Mouse (Mus musculus) thymus, adult 18-20 months (tissue): ENCODE measurements around the gene Slc6a21.
"Not testable (repeated sequence)": the region's sequence is repeated elsewhere in the genome, so short reads cannot be mapped to it uniquely, and the experiment has no call there.

Source experiments
- DNase-seq, 2 experiments: peaks; one replicate each; pipeline ENCODE4 v3.0.0; 2022; ENCODE audit warnings: mixed read lengths in 2 of 2

Gene Slc6a21

DNA sequence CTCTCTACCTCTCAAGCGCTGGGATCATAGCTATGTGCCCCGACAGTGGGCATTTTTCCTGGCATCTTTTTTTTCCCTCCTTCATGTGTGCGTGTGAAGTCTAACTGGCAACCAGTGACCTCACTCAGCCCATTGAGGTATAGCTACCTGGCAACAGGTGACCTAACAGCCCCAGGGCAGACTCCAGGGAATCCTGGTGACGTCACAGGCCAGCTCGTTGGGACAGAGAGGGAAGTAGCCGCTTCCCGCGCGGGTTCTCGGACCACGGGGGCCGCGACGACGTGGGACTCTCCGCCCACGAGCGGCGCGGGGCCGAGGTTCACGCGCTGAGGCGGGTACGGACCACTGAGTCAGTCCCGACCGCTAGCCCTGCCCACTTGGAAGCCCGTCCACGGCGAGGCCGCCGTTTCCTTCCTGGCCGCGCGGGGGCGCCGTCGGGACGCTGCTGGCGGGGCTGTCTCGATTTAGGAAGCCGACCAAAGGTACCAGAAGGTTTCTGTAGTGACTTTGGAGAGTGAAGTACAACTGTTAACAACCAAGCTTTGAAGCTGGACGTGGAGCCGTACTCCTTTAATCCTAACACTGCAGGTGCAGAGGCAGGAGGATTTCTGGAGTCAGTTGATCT is at the start of gene Slc6a21:
Gene Slc6a21 (plus strand): TSS at position 378 of the 625 bp plus-strand sequence.
- DNase-seq = peak; percentile 41 to 49

DNA sequence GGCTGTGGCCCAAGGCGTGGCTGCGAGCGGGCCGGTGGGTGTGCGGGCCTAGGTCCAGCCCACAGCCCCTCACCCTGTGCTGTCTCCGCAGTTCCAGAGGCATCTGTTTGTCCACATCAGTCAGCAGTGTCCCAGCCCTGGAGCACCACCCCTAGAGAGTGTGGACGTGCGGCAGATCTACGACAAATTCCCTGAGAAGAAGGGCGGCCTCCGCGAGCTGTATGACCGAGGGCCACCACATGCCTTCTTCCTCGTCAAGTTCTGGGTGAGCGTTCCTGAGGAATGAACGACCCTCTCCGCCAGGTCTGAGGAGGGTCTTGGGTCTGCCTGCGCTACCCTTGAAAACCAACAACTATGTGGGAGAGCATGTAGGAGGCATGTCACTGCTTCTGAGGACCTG is 48.8 kb upstream of the Slc6a21 start:
- no peak for DNase-seq

DNA sequence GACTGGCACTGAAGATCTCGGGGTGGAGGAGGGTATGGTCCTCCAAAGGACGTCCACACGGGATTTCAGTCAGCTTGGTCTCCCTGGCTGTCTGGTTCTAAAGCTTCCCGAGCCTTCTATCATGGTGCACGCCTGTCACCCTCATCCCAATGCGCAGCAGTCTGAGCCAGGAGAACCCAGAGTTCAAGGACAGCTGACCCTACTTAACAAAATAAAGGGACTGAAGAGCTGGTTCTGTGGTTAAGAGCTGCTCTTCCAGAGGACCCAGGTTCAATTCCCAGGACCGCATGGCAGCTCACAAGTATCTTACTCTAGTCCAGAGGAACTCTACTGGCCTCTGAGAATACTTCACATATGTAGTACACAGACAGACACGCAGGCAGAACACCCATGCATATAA is 48.3 kb upstream of the Slc6a21 start:
- no peak for DNase-seq

DNA sequence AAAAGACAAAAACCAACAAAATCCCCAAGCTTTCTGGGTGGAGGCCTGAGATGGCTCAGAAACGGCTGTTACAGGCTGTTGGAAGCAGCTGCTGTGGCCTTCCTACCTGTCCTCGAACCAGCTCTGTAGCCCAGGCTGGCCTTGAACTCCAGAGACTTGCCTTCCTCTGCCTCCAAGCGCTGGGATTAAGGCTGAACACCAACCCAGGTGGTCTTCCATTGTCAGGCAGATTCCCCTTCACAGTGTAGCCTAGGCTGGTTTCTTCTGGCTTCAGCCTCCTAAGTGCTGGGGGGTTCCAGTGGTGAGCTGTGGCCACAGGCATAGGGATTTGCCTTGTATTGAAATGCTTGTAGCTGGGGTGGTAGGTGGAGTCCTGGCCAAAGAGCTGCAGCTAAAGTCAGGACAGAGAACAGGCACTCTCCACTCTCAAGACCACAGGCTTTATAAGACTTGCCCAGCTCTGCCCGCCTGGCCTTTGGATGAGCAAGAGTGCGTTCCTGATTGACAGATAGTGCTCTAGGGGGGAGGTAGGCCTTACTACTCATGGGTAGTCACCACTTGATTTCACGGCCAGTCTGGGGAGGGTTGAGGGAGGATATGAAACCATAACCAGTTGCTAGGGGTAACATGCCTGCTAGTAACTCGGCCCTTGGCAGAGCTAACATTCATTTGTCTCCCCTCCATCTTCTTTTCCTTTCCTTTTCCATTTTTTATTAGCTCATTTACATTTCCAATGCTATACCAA is 47.7 kb upstream of the Slc6a21 start:
- no peak for DNase-seq

- DNase-seq = no peak
Observed at GRCm38 (mm10) chr7:45231192-45231591, 46.1 kb upstream of the Slc6a21 start.

- no peak for DNase-seq
Observed at GRCm38 (mm10) chr7:45231941-45232340, 45.4 kb upstream of the Slc6a21 start.

- no peak for DNase-seq
Observed at GRCm38 (mm10) chr7:45232716-45233465, 44.4 kb upstream of the Slc6a21 start.

DNA sequence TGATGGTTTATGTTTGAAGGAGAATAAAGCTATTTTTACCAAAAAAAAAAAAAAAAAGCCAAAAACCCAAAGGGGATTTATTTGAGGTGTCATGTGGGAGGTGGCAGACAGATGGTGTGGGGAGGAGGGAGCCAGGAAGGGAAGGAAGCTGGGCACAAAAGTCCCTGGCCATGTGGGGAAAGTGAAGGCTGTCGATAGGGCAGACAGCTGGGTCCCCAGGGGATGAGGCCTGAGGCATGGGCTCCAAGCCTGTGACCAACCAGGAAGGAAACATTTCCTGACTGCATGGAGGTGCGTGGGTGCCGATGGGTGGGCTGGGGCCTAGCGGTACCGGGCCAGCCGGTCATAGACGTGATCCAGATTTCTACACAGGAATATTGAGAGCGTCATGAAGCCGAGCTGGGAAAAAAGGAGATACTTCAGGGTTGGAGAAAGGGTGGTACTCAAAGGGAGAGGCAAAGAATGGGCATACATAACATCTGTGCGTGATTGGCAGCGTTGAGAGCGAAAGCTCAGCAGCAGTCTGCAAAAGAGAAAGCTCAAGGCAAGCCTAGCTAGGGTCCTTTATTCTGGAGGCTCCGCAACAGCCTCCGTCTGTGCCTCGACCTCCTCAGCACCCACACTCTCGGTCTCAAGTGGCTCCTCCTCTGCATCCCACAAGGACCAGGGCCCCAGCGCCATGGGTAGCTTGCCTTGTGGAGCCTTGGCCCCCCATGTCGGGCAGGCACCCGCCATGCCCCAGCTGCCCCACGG is 43.6 kb upstream of the Slc6a21 start:
- no peak for DNase-seq

DNA sequence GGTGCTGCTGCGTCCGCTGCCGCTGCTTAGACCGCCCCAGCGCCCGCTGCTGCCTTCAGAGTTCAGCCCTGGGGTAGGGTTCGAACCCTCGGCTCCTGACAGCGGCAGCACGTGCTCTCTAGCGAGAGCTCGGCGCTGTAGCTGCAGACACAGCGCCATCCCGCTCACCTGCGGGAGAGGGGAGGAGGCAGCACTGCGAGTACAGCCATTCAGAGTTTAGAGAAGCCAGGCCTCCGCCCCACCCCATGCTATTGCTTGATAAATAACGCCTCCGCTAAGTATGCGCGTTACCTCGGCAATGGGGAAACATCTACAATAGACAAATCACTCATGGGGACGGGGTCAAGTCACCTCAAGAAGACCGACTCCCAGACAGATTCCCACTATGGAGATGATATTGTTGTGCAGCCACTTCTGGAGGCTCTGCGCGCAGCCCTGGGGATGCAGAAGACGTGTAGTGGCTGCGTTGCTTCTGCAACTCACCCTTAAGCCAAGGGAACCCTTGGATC is 42.9 kb upstream of the Slc6a21 start:
- DNase-seq = no peak

GRCm38 (mm10) chr7:45234922-45235571 is 42.3 kb upstream of the Slc6a21 start:
- no peak for DNase-seq

GRCm38 (mm10) chr7:45235656-45236180 is 41.6 kb upstream of the Slc6a21 start:
- no peak for DNase-seq

- DNase-seq = no peak
Observed at GRCm38 (mm10) chr7:45237747-45238699, 39.3 kb upstream of the Slc6a21 start.

- peak; percentile 64 to 74 for DNase-seq
Observed at GRCm38 (mm10) chr7:45238723-45239496, 38.4 kb upstream of the Slc6a21 start, which contains the start of gene Cd37. Gene Cd37 (minus strand): TSS chr7:45239115.

DNA sequence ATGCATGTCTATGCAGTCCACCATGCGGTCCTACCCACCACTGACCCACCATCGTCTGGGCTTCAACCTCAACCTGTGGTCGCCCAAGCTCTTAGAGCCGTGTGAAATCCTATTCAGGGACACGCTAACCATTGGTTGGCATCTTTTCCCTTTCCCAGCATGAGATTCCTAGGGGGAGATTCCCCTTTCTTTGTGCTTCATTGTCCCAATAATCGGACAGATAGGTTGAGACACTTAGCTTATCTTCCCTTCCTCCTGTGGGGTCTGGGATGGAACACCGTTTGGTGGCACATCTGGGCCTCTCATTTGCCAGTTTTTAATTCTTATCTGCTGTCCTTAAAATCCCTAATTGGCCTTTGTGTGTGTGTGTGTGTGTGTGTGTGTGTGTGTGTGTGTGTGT is 37.2 kb upstream of the Slc6a21 start:
- DNase-seq = no peak

GRCm38 (mm10) chr7:45240633-45241388 is 36.5 kb upstream of the Slc6a21 start, which contains the start of gene Slc6a16:
Gene Slc6a16 (plus strand): TSS chr7:45241085.
- DNase-seq = no peak

DNA sequence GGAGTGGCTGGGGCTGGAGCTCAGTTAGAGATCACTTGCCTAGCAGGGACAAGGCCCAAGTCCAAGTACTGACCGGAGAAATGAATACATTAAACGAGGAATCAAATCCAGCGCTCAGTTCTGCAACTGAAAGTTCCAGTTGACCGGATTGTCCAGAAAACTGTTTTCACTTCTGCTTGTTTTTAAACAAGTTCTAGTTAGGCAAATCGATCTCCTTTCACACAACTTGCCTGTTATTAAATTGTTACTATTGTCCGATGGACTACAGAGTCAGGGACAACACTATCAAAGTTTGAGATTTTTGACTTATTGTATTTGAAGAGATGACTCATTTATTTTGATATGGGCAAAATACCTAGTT is 35.9 kb upstream of the Slc6a21 start:
- DNase-seq = no peak

DNA sequence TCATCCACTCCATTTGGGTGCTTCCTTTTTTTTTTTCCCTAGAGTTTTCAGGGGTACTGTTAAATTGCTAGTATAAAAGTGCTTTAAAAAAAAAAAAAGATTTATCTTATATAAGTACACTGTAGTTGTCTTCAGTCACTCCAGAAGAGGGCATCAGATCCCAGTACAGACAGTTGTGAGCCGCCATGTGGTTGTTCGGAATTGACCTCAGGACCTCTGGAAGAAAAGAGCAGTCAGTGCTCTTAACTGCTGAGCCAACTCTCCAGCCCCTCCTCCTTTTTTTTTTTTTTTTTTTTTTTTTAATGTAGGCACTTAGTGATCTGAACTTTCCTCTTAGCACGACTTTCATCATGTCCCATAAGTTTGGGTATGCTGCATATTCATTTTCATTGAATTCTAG is 29.6 kb upstream of the Slc6a21 start:
- DNase-seq = no peak

DNA sequence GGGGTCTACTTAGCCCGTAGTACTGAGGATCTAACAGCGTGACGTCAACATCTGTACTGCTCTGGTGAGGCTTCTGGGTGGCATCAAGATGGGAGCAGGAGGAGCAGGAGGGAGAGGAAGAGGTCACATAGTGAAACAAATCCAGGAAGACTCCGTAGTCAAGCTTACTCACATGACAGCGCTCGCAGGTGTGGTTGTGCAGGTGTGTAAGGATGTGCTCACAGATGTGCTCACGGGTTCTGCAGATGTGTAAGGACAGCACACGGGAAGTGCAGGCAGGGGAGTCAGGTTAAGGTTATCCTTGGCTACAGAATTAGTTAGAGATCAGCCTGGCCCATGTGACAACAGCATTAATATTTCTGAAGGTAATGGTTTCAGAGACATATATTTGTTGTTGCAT is 23.5 kb upstream of the Slc6a21 start:
- DNase-seq = no peak

DNA sequence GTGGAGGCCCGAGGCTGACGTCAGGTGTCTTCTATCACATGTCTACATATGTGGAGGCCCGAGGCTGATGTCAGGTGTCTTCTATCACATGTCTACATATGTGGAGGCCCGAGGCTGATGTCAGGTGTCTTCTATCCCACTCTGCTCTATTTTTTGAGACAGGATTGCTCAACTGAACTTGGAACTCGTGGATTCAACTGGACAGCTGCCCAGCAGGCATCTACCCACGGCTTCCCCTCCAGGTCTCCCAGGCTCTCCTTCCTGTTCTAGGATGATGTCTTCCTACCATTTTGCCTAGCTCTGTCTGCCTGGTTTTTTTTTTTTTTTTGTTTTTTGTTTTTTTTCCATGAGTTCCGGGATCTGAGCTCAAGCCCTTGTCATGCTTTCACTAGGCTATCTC is 21.5 kb upstream of the Slc6a21 start:
- DNase-seq = not testable (repeated sequence)
